Mouse (Mus musculus) myocyte (in vitro differentiated cells): ENCODE results near the gene Ntrk3.

Source experiments
- MAX ChIP-seq: IDR thresholded peaks from one replicate; pipeline ENCODE4 v1.6.1; 2011; ENCODE audit warnings: low read depth, mild to moderate bottlenecking, control low read depth
- MYOD1 ChIP-seq, 3 experiments: IDR thresholded peaks; one replicate each; pipeline ENCODE4 v1.6.1; 2011; ENCODE audit warnings: control low read depth in 2 of 3, low read depth in 2 of 3, mild to moderate bottlenecking in 2 of 3, moderate library complexity in 1 of 3; ENCODE audit not compliant: insufficient read length in 2 of 3, control insufficient read depth in 1 of 3
- POLR2A ChIP-seq: IDR thresholded peaks from one replicate; pipeline ENCODE4 v1.6.1; 2011; ENCODE audit warnings: low read depth, mild to moderate bottlenecking, control low read depth, moderate library complexity; ENCODE audit not compliant: insufficient read length
- TCF12 ChIP-seq: IDR thresholded peaks from one replicate; pipeline ENCODE4 v1.6.1; 2011; ENCODE audit warnings: mild to moderate bottlenecking, control low read depth; ENCODE audit not compliant: poor library complexity, insufficient read depth, severe bottlenecking

GRCm38 (mm10) chr7:78753752-78754457 lies 16.1 kb upstream of the Ntrk3 start:
- TF ChIP-seq POLR2A = no peak
- TF ChIP-seq MAX = no peak
- TF ChIP-seq TCF12 = no peak
- TF ChIP-seq MYOD1 (IDR thresholded peaks at IDR 0.05; ENCODE audit: control insufficient read depth in 1 of 3, insufficient read length in 2 of 3, low read depth in 2 of 3) = no peak
